In genomic region chr17:25556630-25557354, GRCm38 (mm10) we compare ENCODE assay signal across 8 mouse cellular contexts. TPM values are rescaled to one million over a fixed set of nuclear protein-coding genes. Genes with fewer than 3 reads are reported as not detected.
DNase-seq lines count a peak whose midpoint lies in the region; ATAC-seq and TF ChIP-seq lines count a peak whose summit lies in the region.

No protein-coding gene starts in this region.

- H3K9me3 ChIP-seq in heart, embryonic 12.5 days (replicated peaks) = no peaks in the 10 kb centered on the region
- no peaks in the 10 kb centered on the region for H3K9me3 ChIP-seq in hindbrain, embryonic 11.5 days (ENCODE audit: control insufficient read depth, low read length)
- no peaks in the 10 kb centered on the region for H3K9me3 ChIP-seq in limb, embryonic 12.5 days
- no peaks in the 10 kb centered on the region for H3K9me3 ChIP-seq in stomach, embryonic 16.5 days (replicated peaks; ENCODE audit: control insufficient read depth, low read length)

- TF ChIP-seq CTCF in cortical plate, adult 2 months (IDR thresholded peaks at IDR 0.05; ENCODE audit: extremely low read depth, insufficient read depth, low read length) = 0 out of 2 replicates have a peak, but pooled peaks have one; percentile 1

- TF ChIP-seq POLR2A in cortical plate, adult 2 months (IDR thresholded peaks at IDR 0.05; ENCODE audit: extremely low read depth, insufficient read depth, low read length) = 0 out of 2 replicates have a peak, but pooled peaks have one; percentile 32

- peak overlapping the region; percentile 59 for H3K9ac ChIP-seq in heart, embryonic 12.5 days
- peak overlapping the region; percentile 64 for H3K9ac ChIP-seq in hindbrain, embryonic 11.5 days (ENCODE audit: low read depth, low read length)
- H3K9ac ChIP-seq in limb, embryonic 12.5 days (replicated peaks) = peak overlapping the region; percentile 57
- H3K9ac ChIP-seq in stomach, embryonic 16.5 days (ENCODE audit: low read length) = peak overlapping the region; percentile 60

- H3K27ac ChIP-seq in heart, embryonic 12.5 days (ENCODE audit: poor library complexity, severe bottlenecking) = 0 out of 2 replicates have a peak overlapping the region, but pooled peaks have one; percentile 4
- H3K27ac ChIP-seq in cortical plate, adult 2 months (ENCODE audit: insufficient read depth, low read length) = peak overlapping the region; percentile 97
- H3K27ac ChIP-seq in hindbrain, embryonic 11.5 days (ENCODE audit: low read depth, low read length) = peak overlapping the region; percentile 76
- peak overlapping the region; percentile 79 for H3K27ac ChIP-seq in limb, embryonic 12.5 days
- no peak overlapping the region for H3K27ac ChIP-seq in stomach, embryonic 16.5 days (ENCODE audit: low read length)

- H3K36me3 ChIP-seq in heart, embryonic 12.5 days = no peaks in the 10 kb centered on the region
- no peaks in the 10 kb centered on the region for H3K36me3 ChIP-seq in hindbrain, embryonic 11.5 days (ENCODE audit: control insufficient read depth, insufficient read depth, low read length)
- H3K36me3 ChIP-seq in limb, embryonic 12.5 days = no peaks in the 10 kb centered on the region
- no peaks in the 10 kb centered on the region for H3K36me3 ChIP-seq in stomach, embryonic 16.5 days (ENCODE audit: control insufficient read depth, insufficient read depth, low read length)

- no peak for DNase-seq in heart, adult 11 months
- peak; percentile 68 for DNase-seq in hindbrain, embryonic 11.5 days (ENCODE audit: low spot score)
- DNase-seq in gastrocnemius, adult 18-20 months (ENCODE audit: low spot score) = no peak
- DNase-seq in urinary bladder, postnatal 10 days (ENCODE audit: low spot score) = no peak

- ATAC-seq in heart, embryonic 12.5 days (ENCODE audit: insufficient number of reproducible peaks, low FRiP score) = peak; percentile 41; the same call in 1 of the 2 replicates
- ATAC-seq in hindbrain, embryonic 11.5 days (ENCODE audit: low FRiP score) = peak; percentile 15; the same call in 1 of the 2 replicates
- peak; percentile 53; the same call in 1 of the 2 replicates for ATAC-seq in limb, embryonic 12.5 days (ENCODE audit: insufficient number of reproducible peaks, insufficient read depth, low FRiP score, low TSS enrichment, low read depth)
- ATAC-seq in stomach, embryonic 16.5 days (ENCODE audit: insufficient read depth, low FRiP score) = no peak

- H3K4me3 ChIP-seq in heart, embryonic 12.5 days = peak overlapping the region; percentile 36
- H3K4me3 ChIP-seq in cortical plate, adult 2 months (ENCODE audit: insufficient read depth, low read length) = no peak overlapping the region
- H3K4me3 ChIP-seq in hindbrain, embryonic 11.5 days (ENCODE audit: low read depth, low read length) = peak overlapping the region; percentile 28
- H3K4me3 ChIP-seq in limb, embryonic 12.5 days (replicated peaks) = peak overlapping the region; percentile 31
- H3K4me3 ChIP-seq in stomach, embryonic 16.5 days (replicated peaks; ENCODE audit: low read length) = peak overlapping the region; percentile 27

- peaks cover 5% of the 10 kb centered on the region; the same call in 1 of the 2 replicates for H3K27me3 ChIP-seq in heart, embryonic 12.5 days (replicated peaks)
- H3K27me3 ChIP-seq in hindbrain, embryonic 11.5 days (ENCODE audit: control insufficient read depth, insufficient read depth, low read length) = 0 out of 2 replicates have a peak, but pooled peaks cover 2% of the 10 kb centered on the region
- no peaks in the 10 kb centered on the region for H3K27me3 ChIP-seq in limb, embryonic 12.5 days
- peaks cover 3% of the 10 kb centered on the region; the same call in 1 of the 2 replicates for H3K27me3 ChIP-seq in stomach, embryonic 16.5 days (ENCODE audit: control insufficient read depth, insufficient read depth, low read length)

- peaks cover 44% of the 10 kb centered on the region for H3K4me1 ChIP-seq in heart, embryonic 12.5 days (replicated peaks)
- H3K4me1 ChIP-seq in cortical plate, adult 2 months (ENCODE audit: control insufficient read depth, insufficient read depth, low read length) = peaks cover 15% of the 10 kb centered on the region
- peaks cover 24% of the 10 kb centered on the region for H3K4me1 ChIP-seq in hindbrain, embryonic 11.5 days (replicated peaks; ENCODE audit: control insufficient read depth, insufficient read depth, low read length)
- H3K4me1 ChIP-seq in limb, embryonic 12.5 days (replicated peaks) = peaks cover 46% of the 10 kb centered on the region
- H3K4me1 ChIP-seq in stomach, embryonic 16.5 days (ENCODE audit: control insufficient read depth, insufficient read depth, low read length) = peaks cover 18% of the 10 kb centered on the region

- WGBS in heart, embryonic 12.5 days = 12% methylated on average over 21 of the region's 21 CpGs
- 14% methylated on average over 21 of the region's 21 CpGs for WGBS in hindbrain, embryonic 11.5 days
- 9% methylated on average over 21 of the region's 21 CpGs for WGBS in limb, embryonic 12.5 days
- WGBS in stomach, embryonic 16.5 days = 12% methylated on average over 21 of the region's 21 CpGs

- peak overlapping the region; percentile 82 for H3K4me2 ChIP-seq in heart, embryonic 12.5 days
- H3K4me2 ChIP-seq in hindbrain, embryonic 11.5 days (replicated peaks; ENCODE audit: low read depth, low read length) = peak overlapping the region; percentile 63
- H3K4me2 ChIP-seq in limb, embryonic 12.5 days = peak overlapping the region; percentile 67
- peak overlapping the region; percentile 48 for H3K4me2 ChIP-seq in stomach, embryonic 16.5 days (ENCODE audit: low read depth, low read length)

RNA-seq across cellular contexts. Expression of gene Sox8, which starts 13.7 kb away (rescaled TPM):
- polyA plus RNA-seq in heart, embryonic 12.5 days (2016; fragmentation: Nextera tagmentation; extraction: Ambion mirVana) = 1.6 and 1.9 TPM in 2 replicates
- polyA plus RNA-seq in cortical plate, adult 2 months (2012; rRNA removed) = 42.5 and 51.6 TPM in 2 replicates
- polyA plus RNA-seq in hindbrain, embryonic 11.5 days (2014; fragmentation: Nextera tagmentation; extraction: Ambion mirVana) = 7.1 TPM in 2 replicates
- 10.1 and 11.1 TPM in 2 replicates for polyA plus RNA-seq in limb, embryonic 12.5 days (2016; fragmentation: Nextera tagmentation; extraction: Ambion mirVana)
- 3.0 and 3.3 TPM in 2 replicates for polyA plus RNA-seq in stomach, embryonic 16.5 days (2015; fragmentation: Nextera tagmentation; extraction: Ambion mirVana)
- under 1 TPM; 0.37 to 0.59 TPM for total RNA-seq in gastrocnemius, adult 18-20 months (2021)

RNA-seq across cellular contexts. Expression of gene Lmf1, which starts 22.1 kb away (rescaled TPM):
- 34.6 and 35.3 TPM in 2 replicates for polyA plus RNA-seq in heart, embryonic 12.5 days (2016; fragmentation: Nextera tagmentation; extraction: Ambion mirVana)
- 17.2 and 17.9 TPM in 2 replicates for polyA plus RNA-seq in cortical plate, adult 2 months (2012; rRNA removed)
- 23.1 and 26.9 TPM in 2 replicates for polyA plus RNA-seq in hindbrain, embryonic 11.5 days (2014; fragmentation: Nextera tagmentation; extraction: Ambion mirVana)
- polyA plus RNA-seq in limb, embryonic 12.5 days (2016; fragmentation: Nextera tagmentation; extraction: Ambion mirVana) = 27.9 and 28.9 TPM in 2 replicates
- 27.0 and 28.9 TPM in 2 replicates for polyA plus RNA-seq in stomach, embryonic 16.5 days (2015; fragmentation: Nextera tagmentation; extraction: Ambion mirVana)
- total RNA-seq in gastrocnemius, adult 18-20 months (2021) = 10 to 100 TPM; 11.3 to 12.6 TPM

RNA-seq across cellular contexts. Expression of gene Sstr5, which starts 59.7 kb away (rescaled TPM):
- 0.63 and 0.67 TPM in 2 replicates for polyA plus RNA-seq in heart, embryonic 12.5 days (2016; fragmentation: Nextera tagmentation; extraction: Ambion mirVana)
- 0.10 and 0.11 TPM in 2 replicates for polyA plus RNA-seq in cortical plate, adult 2 months (2012; rRNA removed)
- 0.07 and 0.12 TPM in 2 replicates for polyA plus RNA-seq in hindbrain, embryonic 11.5 days (2014; fragmentation: Nextera tagmentation; extraction: Ambion mirVana)
- polyA plus RNA-seq in limb, embryonic 12.5 days (2016; fragmentation: Nextera tagmentation; extraction: Ambion mirVana) = 0.24 and 0.29 TPM in 2 replicates
- 0.35 and 0.49 TPM in 2 replicates for polyA plus RNA-seq in stomach, embryonic 16.5 days (2015; fragmentation: Nextera tagmentation; extraction: Ambion mirVana)
- total RNA-seq in gastrocnemius, adult 18-20 months (2021) = not detected
